Mouse (Mus musculus): ENCODE results near the gene Zfp865. TPM values are rescaled to one million over a fixed set of nuclear protein-coding genes. Genes with fewer than 3 reads are reported as not detected.
A peak's percentile ranks its signal among the peaks of the same experiment; 100 is the strongest.
"Not testable (repeated sequence)": the region's sequence is repeated elsewhere in the genome, so short reads cannot be mapped to it uniquely, and the experiment has no call there.

The Zfp865 gene
- total RNA-seq, 2 experiments from 2014 or later = 12.4 to 13.2 TPM

DNA sequence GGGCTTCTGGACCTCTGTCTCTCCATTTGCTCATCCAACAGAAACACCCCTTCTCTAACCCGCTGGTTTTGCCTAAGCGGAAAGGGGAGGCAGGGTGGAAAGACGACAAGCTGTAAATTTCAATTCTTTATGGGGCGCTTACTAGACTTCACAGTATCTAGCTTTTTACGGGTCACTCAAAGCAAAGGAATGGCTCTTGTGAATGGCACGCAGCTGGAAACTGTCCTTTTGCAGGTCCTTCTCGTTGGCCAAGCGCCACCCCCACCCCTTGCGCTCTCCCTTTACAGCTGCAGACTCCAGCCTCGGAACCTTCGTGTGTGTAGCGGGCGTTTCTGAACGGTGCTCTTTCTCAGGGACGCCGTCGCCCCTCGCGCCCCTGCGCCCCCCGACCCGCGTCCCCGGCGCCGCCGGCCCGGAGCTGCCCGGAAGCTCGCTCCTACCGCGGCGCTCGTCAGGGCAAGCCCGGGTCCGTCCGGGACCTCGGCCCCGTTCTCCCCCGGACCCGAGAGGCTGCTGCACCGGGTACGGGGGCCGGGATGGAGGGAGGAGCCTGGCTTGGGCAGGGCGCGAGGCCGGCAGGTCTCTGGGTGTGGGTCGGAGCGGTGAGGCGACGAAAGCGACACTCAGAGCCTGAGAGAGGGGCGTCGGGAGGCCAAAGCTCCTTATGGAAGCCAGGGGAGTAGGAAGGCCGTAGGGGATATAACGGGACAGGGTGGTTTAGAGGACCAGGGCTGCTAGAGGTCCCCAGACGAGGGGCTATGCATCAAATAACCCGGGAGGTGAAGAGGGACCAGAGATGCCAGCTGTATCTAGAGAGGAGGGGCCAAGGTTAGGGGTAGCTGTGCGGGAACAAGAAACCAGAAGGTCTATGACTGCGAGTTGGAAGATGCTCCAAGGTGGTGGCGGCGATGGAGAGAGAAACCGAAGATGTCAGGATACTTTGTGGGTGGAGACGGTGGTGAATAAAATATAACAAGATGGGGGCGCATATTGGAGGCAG is 31.3 kb downstream of the Zfp865 start, which contains the start of gene Zfp580:
TSS of gene Zfp580 (plus strand) at position 346 of the 1,000 bp plus-strand sequence.
- peak; percentile 62 for DNase-seq (ENCODE audit: low spot score)

DNA sequence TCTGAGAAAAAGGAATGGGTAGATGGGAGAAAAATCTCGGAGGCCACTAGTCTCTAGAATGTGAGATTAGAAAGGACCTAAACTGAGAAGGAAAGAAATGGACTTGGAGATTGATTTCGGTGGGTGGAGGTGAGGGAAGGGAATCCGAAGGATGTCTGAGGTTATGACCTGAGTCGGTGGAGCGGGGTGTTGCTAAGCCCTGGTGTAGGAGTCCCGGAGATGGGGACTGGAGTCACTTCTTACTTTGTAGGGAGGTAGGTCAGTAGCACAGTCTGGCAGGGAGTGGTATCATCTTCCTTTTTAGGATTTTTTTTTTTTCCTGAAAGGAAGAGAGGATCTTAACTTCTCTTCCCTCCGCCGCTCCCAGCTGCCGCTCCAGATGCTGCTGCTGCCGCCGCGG is 32.3 kb downstream of the Zfp865 start:
- DNase-seq (ENCODE audit: low spot score) = no peak

DNA sequence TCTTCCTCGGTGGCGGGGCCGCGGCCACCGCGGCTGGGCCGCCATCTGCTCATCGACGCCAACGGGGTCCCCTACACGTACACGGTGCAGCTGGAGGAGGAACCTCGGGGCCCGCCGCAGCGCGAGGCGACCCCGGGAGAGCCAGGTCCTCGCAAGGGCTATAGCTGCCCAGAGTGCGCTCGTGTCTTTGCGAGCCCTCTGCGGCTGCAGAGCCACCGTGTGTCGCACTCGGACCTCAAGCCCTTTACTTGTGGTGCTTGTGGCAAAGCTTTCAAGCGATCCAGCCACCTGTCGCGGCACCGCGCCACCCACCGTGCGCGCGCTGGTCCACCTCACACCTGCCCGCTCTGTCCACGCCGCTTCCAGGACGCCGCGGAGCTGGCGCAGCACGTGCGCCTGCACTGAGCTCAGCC is 32.8 kb downstream of the Zfp865 start:
- no peak for DNase-seq (ENCODE audit: low spot score)

DNA sequence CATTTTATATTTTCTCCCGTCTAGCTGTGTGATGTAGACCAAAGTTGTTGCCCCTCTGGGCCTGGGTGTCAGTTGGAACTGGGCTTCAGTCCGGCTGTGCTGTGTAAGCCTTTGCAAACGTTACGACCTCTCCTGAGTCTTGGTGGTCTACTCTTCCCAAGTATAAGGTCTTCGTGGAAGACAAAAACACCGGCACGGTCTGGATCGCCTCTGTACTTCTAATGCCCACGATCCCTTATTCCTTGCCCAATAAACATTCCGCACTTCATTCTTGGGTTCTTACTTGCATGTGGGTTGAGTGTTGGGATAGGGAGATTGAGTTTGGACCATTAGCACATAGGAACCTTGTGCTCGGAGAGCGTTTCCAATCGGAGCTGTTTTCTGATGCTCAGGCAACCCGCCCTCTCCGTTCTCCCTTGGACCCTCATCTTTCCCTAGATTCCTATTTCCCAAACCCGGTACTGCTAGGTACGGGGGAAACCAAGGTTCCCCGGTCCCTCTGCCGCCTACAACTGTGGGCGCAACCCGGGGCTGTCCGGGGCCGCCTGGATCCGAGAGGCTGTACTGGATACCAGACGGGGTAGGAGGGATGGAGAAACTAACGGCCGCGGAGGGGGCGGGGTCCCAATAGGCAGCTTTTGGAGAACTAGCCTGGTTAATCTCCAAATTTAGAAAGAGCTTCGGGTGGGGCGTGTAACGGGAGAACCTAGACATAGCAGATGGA is 33.4 kb downstream of the Zfp865 start:
- no peak for DNase-seq (ENCODE audit: low spot score)

DNA sequence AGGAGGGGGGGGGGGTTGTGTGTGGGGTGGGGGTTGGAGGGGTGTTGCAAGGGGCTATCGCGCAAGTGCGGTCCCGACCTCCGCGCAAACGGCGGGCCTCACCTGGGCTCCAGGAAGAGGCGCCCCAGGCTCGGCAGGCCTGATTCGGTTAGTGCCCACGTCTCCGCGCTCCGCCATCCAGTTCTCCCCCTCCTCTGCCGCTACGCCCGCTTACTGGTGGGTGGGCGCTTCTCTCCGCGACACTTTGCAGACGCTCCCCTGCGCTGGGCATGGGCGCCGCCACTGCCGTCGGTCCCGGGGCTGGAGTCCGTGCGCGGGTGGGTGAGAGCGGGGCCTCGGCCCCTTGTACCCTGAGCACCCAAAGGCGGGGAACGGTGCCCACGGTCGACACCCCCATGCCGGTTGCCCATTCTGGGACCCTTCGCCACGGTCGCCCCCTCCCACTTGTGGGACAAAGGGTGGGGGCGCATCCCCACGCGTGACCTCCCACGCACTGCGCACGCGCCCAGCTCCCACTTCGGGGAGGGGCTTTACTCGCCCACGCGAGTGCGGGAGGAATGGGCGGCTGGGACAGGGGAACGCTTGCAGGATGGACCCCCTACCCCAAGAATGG is 36.6 kb downstream of the Zfp865 start:
- DNase-seq (ENCODE audit: low spot score) = no peak

DNA sequence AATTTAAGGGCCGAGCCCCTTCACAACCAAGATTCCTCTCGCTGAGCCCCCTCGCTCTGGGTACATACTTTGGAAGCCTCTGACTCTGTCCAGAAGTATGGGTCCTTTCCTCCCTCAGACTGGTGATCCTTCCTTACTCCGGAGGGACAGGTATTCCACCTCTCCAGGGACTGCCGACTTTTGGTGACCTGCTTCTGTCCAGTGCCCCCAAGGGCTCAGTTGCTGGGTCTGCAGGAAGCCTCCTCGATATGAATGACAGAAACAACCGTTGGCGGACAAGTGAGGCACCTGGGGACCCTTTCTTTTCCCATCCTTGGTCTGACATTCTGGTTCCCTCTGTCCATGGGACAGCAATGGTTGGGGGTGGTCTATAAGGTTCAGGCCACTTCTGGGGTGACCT is 37.2 kb downstream of the Zfp865 start:
- DNase-seq (ENCODE audit: low spot score) = no peak

DNA sequence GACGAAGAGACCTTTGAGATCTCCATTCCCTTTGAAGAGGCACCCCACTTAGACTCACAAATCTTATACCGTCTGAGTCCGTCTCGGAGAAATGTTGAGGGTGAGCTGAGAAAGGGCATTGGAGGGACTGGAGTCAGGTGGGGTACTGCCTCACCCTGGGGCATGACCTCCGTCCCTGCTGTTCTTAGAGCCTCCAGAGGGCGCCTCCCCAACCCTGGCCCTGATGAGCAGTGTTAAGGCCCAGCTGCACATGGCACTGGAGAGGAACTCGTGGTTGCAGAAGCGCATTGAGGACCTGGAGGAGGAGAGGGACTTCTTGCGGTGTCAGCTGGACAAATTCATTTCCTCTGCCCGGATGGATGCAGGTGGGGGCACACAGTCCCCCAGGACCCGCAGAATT is 37.6 kb downstream of the Zfp865 start:
- no peak for DNase-seq (ENCODE audit: low spot score)

DNA sequence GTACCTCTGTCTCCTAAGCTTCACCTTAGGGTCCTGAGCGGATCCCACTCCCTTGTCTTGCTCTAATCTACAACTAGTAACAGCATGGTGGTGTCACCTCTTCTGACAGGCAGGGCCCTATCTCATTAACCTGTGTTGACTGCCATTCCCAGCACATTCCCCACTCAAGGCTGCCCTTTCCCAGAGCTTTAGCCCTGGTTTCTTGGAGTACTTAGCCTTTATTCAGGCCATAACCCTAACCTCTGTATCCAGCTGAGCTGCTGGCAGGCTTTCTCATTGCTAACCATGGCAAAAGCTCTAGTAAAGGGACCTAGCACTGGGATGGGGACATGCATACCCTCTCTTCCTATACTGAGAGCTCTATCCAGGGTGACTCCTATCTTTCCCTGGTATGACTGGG is 38.5 kb downstream of the Zfp865 start:
- no peak for DNase-seq (ENCODE audit: low spot score)

DNA sequence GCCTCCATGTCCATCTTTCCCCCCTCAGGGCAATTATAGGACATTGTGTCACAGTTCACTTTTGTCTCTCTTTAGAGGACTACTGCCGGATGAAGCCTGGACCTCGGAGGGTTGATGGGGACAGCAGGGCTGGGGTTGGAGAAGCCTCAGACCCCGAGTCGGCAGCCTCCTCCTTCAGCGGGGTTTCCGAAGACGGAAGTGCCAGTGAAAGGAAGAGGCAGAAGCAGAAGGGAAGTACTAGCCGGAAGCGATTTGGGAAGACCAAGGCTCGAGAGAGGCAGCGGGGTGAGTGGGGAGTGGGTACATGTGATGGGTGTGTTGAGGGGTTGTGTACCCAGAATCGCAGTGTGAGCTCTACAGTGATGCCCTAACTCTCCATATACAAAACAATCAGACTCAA is 39.2 kb downstream of the Zfp865 start:
- no peak for DNase-seq (ENCODE audit: low spot score)

DNA sequence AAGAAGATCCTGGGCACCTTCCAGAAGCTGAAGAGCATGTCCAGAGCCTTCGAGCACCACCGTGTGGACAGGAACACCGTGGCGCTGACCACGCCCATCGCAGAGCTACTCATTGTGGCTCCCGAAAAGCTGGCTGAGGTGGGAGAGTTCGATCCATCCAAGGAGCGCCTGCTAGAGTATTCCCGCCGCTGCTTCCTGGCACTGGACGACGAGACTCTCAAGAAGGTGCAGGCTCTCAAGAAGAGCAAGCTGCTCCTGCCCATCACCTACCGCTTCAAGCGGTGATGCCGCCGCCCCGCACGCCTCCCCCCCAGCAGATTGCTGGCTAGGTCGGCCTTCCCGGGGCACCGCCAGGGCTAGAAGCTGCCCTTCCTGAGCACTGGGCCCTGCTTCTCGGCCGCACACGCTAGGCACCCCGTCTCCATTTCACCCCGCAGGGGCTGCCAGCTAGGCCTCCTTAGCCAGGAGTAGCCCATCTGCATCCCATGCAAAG is 40.1 kb downstream of the Zfp865 start:
- peak; percentile 78 for DNase-seq (ENCODE audit: low spot score)

DNA sequence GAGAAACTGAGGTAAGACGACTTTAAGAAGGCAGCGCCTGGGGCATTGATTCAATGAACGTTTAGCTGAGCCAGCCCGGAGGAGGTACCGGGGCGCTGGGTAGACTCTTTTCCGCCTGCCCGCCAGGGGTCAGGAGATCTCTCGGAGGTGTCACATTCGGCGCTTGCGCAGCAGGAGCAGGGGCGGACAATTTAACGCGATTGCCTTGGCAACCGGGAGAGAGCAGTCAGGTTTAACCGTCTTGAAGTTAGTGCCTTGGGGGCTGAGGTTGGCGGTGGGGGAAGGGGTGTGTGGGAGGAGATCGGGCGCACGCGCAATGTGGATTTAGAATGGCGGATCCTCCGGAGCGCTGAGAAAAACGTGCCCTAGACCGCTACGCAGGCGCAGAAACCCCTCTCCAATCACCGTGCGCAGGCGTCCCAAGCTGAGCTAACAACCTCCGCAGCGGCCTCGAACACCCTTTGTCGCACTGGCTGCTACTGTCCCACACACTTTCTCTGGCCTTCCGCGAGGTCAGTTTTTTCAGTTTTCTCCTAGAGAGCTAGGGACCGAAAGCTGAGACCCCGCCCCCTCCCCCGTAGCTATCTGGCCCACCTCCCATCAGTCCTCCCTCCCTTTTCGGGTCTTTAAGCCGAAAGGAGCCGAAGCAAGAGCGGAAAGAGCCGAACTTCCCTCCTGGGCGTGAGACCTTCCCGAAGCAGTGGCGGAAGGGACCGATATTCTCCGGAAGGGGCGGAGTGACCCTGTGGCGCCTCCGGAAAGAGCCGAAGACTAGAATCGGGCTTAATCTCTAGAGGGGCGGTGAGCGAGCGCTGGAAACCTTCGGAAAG is 41.0 kb downstream of the Zfp865 start:
- DNase-seq (ENCODE audit: low spot score) = peak; percentile 99

DNA sequence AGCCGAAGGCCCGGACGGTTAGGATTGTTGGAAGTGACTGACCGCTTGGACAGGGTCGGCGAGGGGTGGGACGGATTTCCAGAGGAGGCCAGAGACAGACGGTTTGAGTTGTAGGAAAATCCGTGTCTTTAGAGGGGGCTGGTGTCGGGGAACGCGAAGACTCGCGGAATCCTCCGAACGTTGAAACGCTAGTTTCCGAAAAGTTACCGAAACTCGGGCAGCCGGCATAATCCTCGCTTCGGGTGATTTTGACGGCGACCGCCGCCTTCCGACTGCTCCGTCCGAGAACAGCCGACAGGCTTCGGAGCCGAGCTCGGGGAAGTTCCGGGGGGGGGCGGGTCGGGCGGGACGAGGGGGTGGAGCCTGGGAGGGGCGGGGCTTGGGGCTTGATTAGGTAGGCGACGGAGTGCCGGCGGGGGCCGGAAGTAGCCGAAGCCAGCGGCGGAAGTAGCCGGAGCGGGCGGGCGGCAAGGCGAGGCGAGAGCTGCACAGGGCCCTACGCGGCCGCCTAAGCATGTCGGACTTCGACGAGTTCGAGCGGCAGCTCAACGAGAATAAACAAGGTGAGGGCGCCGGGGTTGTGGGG is 41.7 kb downstream of the Zfp865 start, which contains the start of gene U2af2:
TSS of gene U2af2 (plus strand) at position 370 of the 586 bp plus-strand sequence.
- peak; percentile 92 for DNase-seq (ENCODE audit: low spot score)

DNA sequence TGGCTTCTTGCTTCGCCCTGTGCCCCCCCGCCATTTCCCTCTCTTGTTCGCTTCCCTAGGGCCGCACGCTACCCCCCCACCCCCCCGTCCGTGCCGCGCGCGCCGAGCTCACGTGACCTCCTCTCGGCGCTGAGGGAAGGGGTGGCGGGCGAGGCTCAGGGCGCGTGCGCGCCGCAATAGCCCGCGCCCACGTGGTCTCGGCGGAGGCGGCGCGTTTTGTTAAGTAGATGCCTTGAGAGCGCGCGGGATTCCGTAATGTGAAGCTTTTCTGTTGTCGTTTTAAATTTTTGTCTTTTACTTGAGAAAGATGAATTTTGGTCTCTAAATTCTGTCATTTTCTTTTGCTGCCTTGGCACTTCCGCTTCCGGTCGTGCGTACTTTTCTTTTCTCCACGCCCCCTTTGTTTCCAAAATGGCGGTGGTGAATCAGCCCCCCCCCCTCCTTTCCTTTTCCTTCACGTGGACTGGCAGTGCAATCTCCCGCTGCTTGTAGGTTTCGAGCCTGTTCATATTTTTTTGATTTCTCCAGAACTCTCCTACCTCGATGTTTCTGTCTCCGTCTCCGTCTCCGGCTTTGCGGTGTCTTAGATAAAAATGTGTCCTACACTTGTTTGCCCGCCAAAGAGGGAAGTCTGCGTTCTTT is 42.3 kb downstream of the Zfp865 start:
- peak; percentile 66 for DNase-seq (ENCODE audit: low spot score)

DNA sequence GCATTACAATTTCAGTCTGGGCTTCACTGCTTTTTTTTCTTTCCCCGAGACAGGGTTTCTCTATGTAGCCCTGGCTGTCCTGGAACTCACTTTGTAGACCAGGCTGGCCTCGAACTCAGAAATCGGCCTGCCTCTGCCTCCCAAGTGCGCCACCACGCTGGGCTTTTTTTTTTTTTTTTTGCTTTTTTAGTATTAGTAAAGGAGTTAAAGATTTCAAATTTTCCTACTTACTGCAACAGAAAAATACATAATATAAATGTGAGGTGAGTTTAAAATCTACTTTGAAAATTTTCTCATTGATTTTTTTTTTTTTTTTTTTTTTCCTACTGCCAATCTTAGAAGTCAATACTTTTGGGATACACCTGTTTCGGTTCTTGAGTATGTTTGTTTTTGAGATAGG is 44.7 kb downstream of the Zfp865 start:
- DNase-seq (ENCODE audit: low spot score) = no peak

DNA sequence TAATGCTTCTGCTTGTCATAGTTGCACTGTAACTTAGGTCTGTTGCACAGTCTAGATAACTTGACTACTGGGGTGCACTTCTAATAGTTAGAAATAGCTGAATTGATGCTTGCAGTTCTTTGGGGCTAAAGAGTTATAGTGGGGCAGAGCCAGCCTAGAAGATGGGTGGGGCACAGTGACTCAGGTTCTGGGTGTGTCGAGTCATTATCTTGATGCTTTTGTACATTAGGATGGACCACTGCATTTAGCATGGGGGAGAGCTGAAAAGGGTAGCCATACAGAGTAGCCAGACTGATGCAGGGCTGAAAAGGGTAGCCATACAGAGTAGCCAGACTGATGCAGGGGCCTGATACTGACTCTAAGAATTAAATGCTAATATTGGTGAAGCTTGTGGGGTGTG is 53.4 kb downstream of the Zfp865 start:
- DNase-seq (ENCODE audit: low spot score) = no peak

DNA sequence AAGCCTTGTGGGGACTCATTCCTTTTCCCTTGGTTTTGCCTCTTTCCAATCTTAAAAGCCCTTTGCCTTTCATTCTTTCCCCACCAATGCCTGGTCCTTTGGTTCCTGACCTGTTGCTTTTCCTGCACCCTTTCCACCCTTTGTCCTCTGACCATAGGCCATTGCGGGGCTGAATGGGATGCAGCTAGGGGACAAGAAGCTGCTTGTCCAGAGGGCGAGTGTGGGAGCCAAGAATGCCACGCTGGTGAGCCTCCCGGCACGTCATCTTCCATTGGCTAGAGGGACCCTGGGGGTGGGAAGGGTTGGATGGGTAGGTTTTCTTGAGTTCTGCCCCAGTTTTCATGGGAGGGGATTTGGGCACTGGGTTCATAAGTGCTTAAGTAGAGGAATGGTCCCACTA is 54.8 kb downstream of the Zfp865 start:
- no peak for DNase-seq (ENCODE audit: low spot score)

DNA sequence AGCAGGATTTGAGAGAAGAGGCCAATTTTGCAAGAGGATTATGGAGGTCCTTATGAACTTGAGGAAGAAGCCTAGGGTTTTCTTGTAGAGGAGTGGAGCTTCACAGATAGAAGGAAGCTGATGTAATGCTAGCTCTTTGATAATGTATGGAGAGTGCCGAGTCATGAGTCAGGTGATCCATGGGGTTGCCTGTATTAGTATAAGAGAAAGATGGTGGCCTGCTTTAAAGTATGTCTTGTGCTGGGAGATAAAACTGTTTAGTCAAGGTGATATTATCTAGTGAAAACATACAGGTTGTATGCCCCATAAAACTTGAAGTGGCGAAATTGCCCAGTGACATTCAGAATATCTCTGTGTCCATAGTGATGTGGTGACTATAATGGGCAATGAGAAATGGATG is 56.8 kb downstream of the Zfp865 start:
- no peak for DNase-seq (ENCODE audit: low spot score)

DNA sequence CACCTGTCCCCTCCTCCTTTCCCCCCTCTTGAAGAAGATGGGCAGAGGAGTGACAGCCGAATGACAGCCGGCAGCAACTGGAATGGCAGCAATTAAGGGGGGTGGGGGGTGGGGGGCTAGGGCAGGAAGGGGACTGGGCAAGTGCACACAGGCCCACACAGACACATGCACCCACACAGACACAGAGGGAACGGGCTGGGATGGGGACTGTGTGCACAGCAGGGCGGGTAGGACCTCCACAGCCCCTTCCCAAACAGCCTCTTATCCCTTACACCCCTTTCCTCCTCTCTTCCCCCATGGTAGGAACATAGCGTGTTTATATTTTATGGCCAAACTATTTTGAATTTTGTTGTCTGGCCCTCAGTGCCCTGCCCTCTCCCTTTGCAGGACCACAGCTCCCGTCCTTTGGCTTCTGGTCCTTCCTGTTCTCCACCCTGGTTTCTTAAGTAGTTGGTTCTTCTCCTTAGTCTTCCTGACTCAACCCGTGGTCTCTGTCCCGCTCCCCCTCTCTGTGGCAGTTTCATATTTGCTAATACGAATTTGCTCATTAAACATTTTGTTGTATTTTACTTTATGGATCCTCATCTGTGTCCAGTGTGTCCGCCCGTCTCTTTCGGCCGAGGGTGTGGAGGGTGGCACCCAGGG is 59.3 kb downstream of the Zfp865 start:
- not testable (repeated sequence) for DNase-seq (ENCODE audit: low spot score)

DNA sequence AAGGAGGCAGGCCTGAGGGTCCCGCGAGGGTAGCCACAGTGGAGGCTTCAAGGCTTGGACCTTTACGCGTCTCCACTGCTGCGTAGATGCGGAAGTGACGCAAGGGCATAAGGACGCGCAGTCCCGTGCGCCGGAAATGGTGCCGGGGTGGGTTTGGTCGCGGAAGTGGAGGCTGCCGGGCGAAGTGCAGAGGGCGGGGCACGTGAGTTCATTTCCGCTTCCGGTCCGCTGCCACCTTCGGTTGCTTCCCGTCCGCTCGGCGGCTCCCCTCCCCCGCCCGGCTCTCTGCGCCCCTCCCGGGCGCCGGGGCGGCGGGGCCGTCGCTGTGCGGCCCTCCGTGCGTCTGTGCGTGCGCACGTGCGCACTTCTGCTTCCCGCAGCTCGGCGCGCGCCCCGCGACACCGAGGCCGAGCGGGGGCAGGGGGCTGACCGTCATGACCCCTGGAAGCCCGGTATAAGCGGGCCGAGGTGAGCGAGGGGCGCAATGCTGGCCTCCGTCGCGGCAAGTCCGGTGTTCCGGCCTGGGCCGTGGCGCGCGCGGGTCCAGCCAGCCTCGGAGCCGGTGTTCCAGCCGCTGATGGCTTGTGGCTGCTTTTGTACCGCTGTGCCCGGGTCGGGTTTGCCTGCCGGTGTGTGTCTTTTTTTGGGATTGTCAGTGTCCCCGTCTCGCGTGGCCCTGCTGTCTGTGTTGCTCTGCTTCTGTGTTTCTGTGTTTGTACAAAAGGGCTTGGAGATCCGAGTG is 60.0 kb downstream of the Zfp865 start, which contains the start of gene Epn1:
TSS of gene Epn1 (plus strand) at position 226 of the 742 bp plus-strand sequence.
- peak; percentile 97 for DNase-seq (ENCODE audit: low spot score)

All from gastrocnemius, adult 18-20 months (tissue).